Comparison of ENCODE assay signal across 8 mouse cellular contexts in the genomic region with DNA sequence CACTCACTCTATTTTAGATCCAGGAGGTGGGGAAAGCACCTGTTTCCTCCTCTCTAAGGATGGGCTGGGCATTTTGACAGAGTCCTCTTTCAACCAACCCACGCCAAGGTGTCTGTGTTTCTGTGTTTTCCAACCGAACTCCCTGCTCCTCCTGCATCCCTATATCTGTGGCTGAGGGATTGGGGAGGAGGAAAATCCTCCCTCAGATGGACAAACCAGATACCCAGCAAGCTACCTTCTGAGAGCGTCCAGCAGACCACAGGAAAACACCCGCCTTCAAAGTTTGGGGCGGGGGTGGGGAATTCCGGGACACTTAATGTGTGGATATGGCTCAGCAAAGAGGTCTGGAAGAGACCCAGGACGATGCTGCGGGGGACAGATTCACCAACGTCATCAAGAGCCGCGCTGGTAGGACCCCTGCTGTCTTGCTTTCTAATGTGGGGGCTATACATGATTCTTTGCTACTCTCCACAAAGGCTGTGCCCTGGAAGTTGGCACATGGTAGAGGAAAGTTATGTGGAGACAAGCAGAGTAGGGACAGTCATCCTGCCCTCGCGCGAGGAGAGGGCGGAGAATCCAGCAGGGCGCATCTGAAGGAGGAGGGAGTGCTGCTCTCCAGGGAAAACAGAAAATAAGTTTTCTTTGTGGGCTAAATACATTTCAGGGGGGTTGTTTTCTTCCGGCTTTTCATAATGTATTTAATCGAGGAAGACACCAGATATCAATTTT.
DNase-seq lines count a peak whose midpoint lies in the region; ATAC-seq lines count a peak whose summit lies in the region.

No protein-coding gene starts in this region.

- H3K4me1 ChIP-seq in hindbrain, embryonic 13.5 days (replicated peaks): no peaks in the 10 kb centered on the region
- no peaks in the 10 kb centered on the region for H3K4me1 ChIP-seq in midbrain, embryonic 15.5 days

- WGBS in hindbrain, embryonic 13.5 days: 27% methylated on average over 18 of the region's 18 CpGs
- 23% methylated on average over 18 of the region's 18 CpGs for WGBS in midbrain, embryonic 15.5 days

- peak overlapping the region; percentile 51 for H3K4me2 ChIP-seq in hindbrain, embryonic 13.5 days
- H3K4me2 ChIP-seq in midbrain, embryonic 15.5 days: peak overlapping the region; percentile 49

- peak overlapping the region; percentile 29 for H3K4me3 ChIP-seq in hindbrain, embryonic 13.5 days
- peak overlapping the region; percentile 32 for H3K4me3 ChIP-seq in midbrain, embryonic 15.5 days

- no peak for ATAC-seq in hindbrain, embryonic 13.5 days (ENCODE audit: low FRiP score)
- 0 out of 2 replicates have a peak, but pooled peaks have one; percentile 30 for ATAC-seq in midbrain, embryonic 15.5 days (replicated peaks)

- no peaks in the 10 kb centered on the region for H3K9me3 ChIP-seq in hindbrain, embryonic 13.5 days
- H3K9me3 ChIP-seq in midbrain, embryonic 15.5 days: no peaks in the 10 kb centered on the region

- H3K27ac ChIP-seq in hindbrain, embryonic 13.5 days: no peak overlapping the region
- no peak overlapping the region for H3K27ac ChIP-seq in midbrain, embryonic 15.5 days

- no peaks in the 10 kb centered on the region for H3K36me3 ChIP-seq in hindbrain, embryonic 13.5 days
- no peaks in the 10 kb centered on the region for H3K36me3 ChIP-seq in midbrain, embryonic 15.5 days (replicated peaks)

- H3K9ac ChIP-seq in hindbrain, embryonic 13.5 days: no peak overlapping the region
- H3K9ac ChIP-seq in midbrain, embryonic 15.5 days: no peak overlapping the region

- H3K27me3 ChIP-seq in hindbrain, embryonic 13.5 days: no peaks in the 10 kb centered on the region
- H3K27me3 ChIP-seq in midbrain, embryonic 15.5 days (replicated peaks): no peaks in the 10 kb centered on the region

- DNase-seq in cerebellum, postnatal 10 days: peak; percentile 5 to 15
- no peak for DNase-seq in cerebellum, adult 18-20 months
- DNase-seq in brain, adult 2 months (ENCODE audit: low read depth, low spot score): peak; percentile 56
- no peak for DNase-seq in B cell, adult 2 months
- DNase-seq in testis, postnatal 14 days (ENCODE audit: low spot score): no peak
- no peak for DNase-seq in adrenal gland, adult 8-10 months

Comparison
In these comparisons a context has a peak if more than half of its experiments do, and no peak if none do; other contexts are left out.
1. DNase-seq: peak in cerebellum, postnatal 10 days (2 of 2) and brain, adult 2 months (single experiment); none in cerebellum, adult 18-20 months (0 of 2), B cell, adult 2 months (0 of 2), testis, postnatal 14 days (single experiment) and adrenal gland, adult 8-10 months (single experiment).